Mouse (Mus musculus) ES-E14 (cell line): ENCODE measurements at regions not wholly inside any gene's neighbourhood (a gene's known extent, or its start where the extent isn't known, plus 50 kb on each side); places are given as distances from the start of the nearest gene placed in this dataset.

Experiments used
- DNase-seq: peaks from one replicate; pipeline ENCODE4 v3.0.0-alpha.2; 2013; ENCODE audit warnings: low read depth, low spot score
- H3K27ac ChIP-seq: 2 replicates; pipeline ENCODE4 v1.5.1; 2012; ENCODE audit warnings: low read depth, mild to moderate bottlenecking, low read length, moderate library complexity, mixed read lengths; ENCODE audit not compliant: poor library complexity, insufficient read depth, severe bottlenecking
- H3K36me3 ChIP-seq: 2 replicates; pipeline ENCODE4 v1.6.1; 2012; ENCODE audit warnings: mild to moderate bottlenecking, low read length, moderate library complexity, mixed read lengths; ENCODE audit not compliant: control insufficient read depth, poor library complexity, insufficient read depth, severe bottlenecking
- H3K4me1 ChIP-seq, 2 experiments: fragments of 150-350 bp in 1 of 2; sonication (generic) in 1 of 2; 2 replicates each; pipeline ENCODE4 v1.6.1; 2012; ENCODE audit warnings: low read length in 2 of 2, mild to moderate bottlenecking in 1 of 2, mixed read lengths in 1 of 2; ENCODE audit not compliant: control insufficient read depth in 2 of 2, insufficient read depth in 2 of 2, poor library complexity in 1 of 2
- H3K4me3 ChIP-seq, 2 experiments: fragments of 150-350 bp in 1 of 2; sonication (generic) in 1 of 2; 2 replicates each; pipeline ENCODE4 v1.5.1; 2012; ENCODE audit warnings: low read length in 2 of 2, low read depth in 1 of 2, mild to moderate bottlenecking in 1 of 2, mixed read lengths in 1 of 2; ENCODE audit not compliant: insufficient read depth in 1 of 2, poor library complexity in 1 of 2, severe bottlenecking in 1 of 2
- H3K9ac ChIP-seq: 2 replicates; pipeline ENCODE4 v1.6.1; 2012; ENCODE audit warnings: low read depth, mild to moderate bottlenecking, low read length, mixed read lengths; ENCODE audit not compliant: poor library complexity, insufficient read depth, severe bottlenecking
- H3K9me3 ChIP-seq: fragments of 150-350 bp; sonication (generic); 2 replicates; pipeline ENCODE4 v1.6.1; 2012; ENCODE audit warnings: low read depth, mild to moderate bottlenecking, low read length; ENCODE audit not compliant: control insufficient read depth, insufficient read depth
- CHD2 ChIP-seq: IDR thresholded peaks from 2 replicates; pipeline ENCODE4 v1.6.1; 2014; ENCODE audit warnings: mild to moderate bottlenecking, low read depth, low read length, inconsistent platforms
- HCFC1 ChIP-seq: IDR thresholded peaks from 2 replicates; pipeline ENCODE4 v1.6.1; 2012; ENCODE audit warnings: low read length, inconsistent platforms, borderline replicate concordance; ENCODE audit not compliant: insufficient read depth
- MAFK ChIP-seq: IDR thresholded peaks from 2 replicates; pipeline ENCODE4 v1.6.1; 2014; ENCODE audit warnings: mild to moderate bottlenecking, low read depth, low read length, inconsistent platforms; ENCODE audit not compliant: insufficient read depth
- ZC3H11A ChIP-seq: IDR thresholded peaks from 2 replicates; pipeline ENCODE4 v1.6.1; 2012; ENCODE audit warnings: low read depth, mild to moderate bottlenecking, inconsistent platforms, low read length, borderline replicate concordance
- ZNF384 ChIP-seq: IDR thresholded peaks from 2 replicates; pipeline ENCODE4 v1.6.1; 2012; ENCODE audit warnings: low read depth, low read length, inconsistent platforms
- in situ Hi-C, 2 experiments: fragments of 600-800 bp; cut with MboI; formaldehyde crosslinking; loops; one replicate each; pipeline ENCODE4 v1.15.1; 2025; ENCODE audit warnings: low sequenced_read_pairs in 2 of 2, inconsistent platforms in 1 of 2; ENCODE audit not compliant: unreplicated experiment in 2 of 2

DNA sequence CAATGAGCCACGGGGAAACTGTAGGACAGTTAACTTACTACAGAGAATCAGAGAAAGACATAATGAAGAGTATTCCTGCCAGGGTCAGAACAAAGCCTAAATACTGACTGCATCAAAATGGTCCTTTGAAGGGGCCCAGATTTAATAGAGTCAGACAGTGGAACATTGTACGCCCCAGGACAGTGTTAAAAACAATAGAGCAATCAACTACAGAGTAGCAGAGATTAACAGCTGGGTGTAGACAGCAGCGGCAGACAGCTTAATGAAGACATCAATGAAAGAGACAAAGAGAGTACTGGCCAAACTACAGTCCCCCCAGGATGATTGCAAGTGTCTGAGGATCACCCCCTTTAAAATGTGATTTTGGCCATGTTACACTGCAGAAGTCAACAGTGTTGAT is 183.1 kb upstream of the Lsamp start:
- in situ Hi-C loops: no loop called here
- Histone ChIP-seq H3K9me3 (no peaks in the 10 kb centered on the region), H3K4me3 (no peak overlapping the region), H3K27ac (no peak overlapping the region), H3K36me3 (no peaks in the 10 kb centered on the region), H3K9ac (no peak overlapping the region), H3K4me1 (no peaks in the 10 kb centered on the region)
- peak; percentile 7 for DNase-seq
- no peak for TF ChIP-seq ZC3H11A
- TF ChIP-seq MAFK: no peak
- TF ChIP-seq ZNF384: no peak
- TF ChIP-seq HCFC1: no peak
- TF ChIP-seq CHD2: no peak

DNA sequence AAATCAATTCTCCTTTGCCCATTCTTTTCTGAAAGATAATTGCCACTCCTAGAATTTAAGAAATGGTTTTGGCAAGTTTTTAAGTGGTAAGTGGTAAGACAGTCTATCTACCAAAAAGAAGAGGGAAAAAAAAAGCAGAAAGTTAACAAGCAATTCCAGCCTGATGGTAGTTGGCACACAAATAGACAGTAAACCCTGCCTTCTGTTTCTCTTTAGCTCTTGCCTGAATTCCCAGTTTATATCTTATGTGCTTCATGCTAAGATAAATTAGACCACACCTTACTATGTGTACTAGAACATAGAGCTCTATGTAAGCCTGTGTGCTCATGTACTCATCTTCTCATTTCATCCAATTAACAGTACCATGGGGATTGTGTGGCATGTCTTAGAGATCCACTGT is 164.0 kb upstream of the Lsamp start:
- H3K4me1 ChIP-seq: no peaks in the 10 kb centered on the region
- in situ Hi-C loops: no loop called here
- H3K4me3 ChIP-seq: no peak overlapping the region
- no peak overlapping the region for H3K9ac ChIP-seq
- DNase-seq: no peak
- no peak overlapping the region for H3K27ac ChIP-seq
- H3K36me3 ChIP-seq: no peaks in the 10 kb centered on the region
- H3K9me3 ChIP-seq: no peaks in the 10 kb centered on the region
- TF ChIP-seq HCFC1: no peak
- TF ChIP-seq ZC3H11A: no peak
- no peak for TF ChIP-seq MAFK
- TF ChIP-seq ZNF384: no peak

DNA sequence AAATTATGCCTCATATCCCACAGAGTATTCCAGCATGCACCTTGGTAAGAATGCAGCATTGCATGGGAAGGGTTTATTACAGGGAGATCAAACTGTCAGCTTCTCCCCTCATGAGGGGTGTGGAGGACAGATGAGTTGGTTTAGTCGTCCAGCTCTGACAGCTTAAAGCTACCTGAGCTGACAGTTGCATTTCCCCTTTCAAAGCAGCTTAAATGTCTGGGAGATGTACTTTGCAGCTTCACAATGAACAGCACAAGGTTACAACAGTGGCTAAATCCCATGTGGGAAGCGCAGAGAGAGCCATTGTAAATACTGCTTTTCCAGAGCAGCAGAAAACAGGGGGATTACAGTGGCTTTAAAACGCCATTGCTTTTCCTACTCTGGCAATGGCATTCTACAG is 149.9 kb upstream of the Lsamp start:
- Histone ChIP-seq H3K4me1 (no peaks in the 10 kb centered on the region), H3K27ac (no peak overlapping the region), H3K9ac (no peak overlapping the region), H3K9me3 (no peaks in the 10 kb centered on the region), H3K36me3 (no peaks in the 10 kb centered on the region), H3K4me3 (no peak overlapping the region)
- DNase-seq: no peak
- in situ Hi-C loops: no loop called here
- TF ChIP-seq CHD2 (no peak), ZC3H11A (no peak), MAFK (no peak), HCFC1 (no peak), ZNF384 (no peak)

DNA sequence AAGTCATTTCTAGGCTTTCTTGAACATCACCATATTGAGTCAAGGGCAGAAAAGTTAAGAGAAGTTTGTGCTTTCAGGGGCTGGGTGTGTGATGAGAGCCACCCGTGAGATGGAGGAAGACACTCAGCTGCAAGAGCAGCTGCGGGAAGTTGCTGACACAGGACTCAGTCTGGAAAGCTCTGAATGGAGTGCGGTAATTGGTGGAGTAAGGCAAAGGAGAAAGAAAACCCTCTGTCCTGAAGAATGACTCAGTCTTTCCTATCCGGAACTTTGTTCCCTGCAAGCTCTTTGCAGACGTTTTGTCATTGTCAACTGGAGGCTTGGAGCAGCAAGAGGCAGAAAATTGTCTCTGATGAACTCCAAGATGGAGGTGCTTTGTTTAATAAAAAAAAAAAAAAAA is 102.6 kb upstream of the Lsamp start:
- TF ChIP-seq ZNF384 (no peak), CHD2 (no peak), ZC3H11A (no peak), HCFC1 (no peak), MAFK (no peak)
- no peak for DNase-seq
- Histone ChIP-seq H3K9me3 (no peaks in the 10 kb centered on the region), H3K4me1 (no peaks in the 10 kb centered on the region), H3K9ac (no peak overlapping the region), H3K36me3 (no peaks in the 10 kb centered on the region), H3K4me3 (no peak overlapping the region), H3K27ac (no peak overlapping the region)
- in situ Hi-C loops: no loop called here

DNA sequence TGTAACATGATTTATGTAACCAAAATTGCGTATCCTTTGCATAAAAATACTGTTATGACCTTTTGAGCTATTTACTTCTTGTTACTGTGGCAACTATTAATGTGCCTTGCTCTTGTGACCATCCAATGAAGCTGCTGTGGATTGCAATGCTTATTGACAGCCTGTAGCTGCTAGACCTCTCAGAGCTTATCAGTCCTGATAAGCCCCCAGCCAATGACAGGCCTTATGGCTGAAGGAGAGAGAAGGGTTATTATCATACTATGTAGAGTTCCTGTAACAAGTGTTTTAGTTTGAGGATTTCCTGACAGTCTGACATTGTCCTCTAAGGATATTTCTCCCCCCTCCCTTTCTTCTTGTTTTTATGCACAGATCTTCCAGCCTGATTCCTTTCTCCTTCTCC is 96.2 kb upstream of the Lsamp start:
- no peak for DNase-seq
- H3K9me3 ChIP-seq: no peaks in the 10 kb centered on the region
- H3K4me1 ChIP-seq: no peaks in the 10 kb centered on the region
- in situ Hi-C loops: no loop called here
- H3K4me3 ChIP-seq: no peak overlapping the region
- H3K27ac ChIP-seq: no peak overlapping the region
- H3K9ac ChIP-seq: no peak overlapping the region
- no peak for TF ChIP-seq MAFK
- TF ChIP-seq CHD2: no peak
- TF ChIP-seq ZNF384: no peak
- TF ChIP-seq ZC3H11A: no peak
- TF ChIP-seq HCFC1: no peak
- H3K36me3 ChIP-seq: no peaks in the 10 kb centered on the region
